Mouse (Mus musculus) embryonic stem cell, embryonic (primary cell): ENCODE measurements around the gene Eef1akmt4.

Experiments
- CTCF ChIA-PET, 4 experiments: fragments of 300-600 bp in 2 of 4; fragments of 350-600 bp in 2 of 4; sonication (Branson Sonifier 250); formaldehyde crosslinking; loops; one replicate each; lab custom pipeline; 2022; ENCODE audit warnings: inconsistent platforms in 2 of 4; lab: Charles Lee
- POLR2A ChIA-PET, 4 experiments: fragments of 300-600 bp in 2 of 4; fragments of 350-600 bp in 2 of 4; sonication (Branson Sonifier 250); formaldehyde crosslinking; loops; one replicate each; lab custom pipeline; 2022; ENCODE audit warnings: antibody characterized with exemption in 4 of 4, inconsistent platforms in 1 of 4; lab: Charles Lee

Gene Eef1akmt4

DNA sequence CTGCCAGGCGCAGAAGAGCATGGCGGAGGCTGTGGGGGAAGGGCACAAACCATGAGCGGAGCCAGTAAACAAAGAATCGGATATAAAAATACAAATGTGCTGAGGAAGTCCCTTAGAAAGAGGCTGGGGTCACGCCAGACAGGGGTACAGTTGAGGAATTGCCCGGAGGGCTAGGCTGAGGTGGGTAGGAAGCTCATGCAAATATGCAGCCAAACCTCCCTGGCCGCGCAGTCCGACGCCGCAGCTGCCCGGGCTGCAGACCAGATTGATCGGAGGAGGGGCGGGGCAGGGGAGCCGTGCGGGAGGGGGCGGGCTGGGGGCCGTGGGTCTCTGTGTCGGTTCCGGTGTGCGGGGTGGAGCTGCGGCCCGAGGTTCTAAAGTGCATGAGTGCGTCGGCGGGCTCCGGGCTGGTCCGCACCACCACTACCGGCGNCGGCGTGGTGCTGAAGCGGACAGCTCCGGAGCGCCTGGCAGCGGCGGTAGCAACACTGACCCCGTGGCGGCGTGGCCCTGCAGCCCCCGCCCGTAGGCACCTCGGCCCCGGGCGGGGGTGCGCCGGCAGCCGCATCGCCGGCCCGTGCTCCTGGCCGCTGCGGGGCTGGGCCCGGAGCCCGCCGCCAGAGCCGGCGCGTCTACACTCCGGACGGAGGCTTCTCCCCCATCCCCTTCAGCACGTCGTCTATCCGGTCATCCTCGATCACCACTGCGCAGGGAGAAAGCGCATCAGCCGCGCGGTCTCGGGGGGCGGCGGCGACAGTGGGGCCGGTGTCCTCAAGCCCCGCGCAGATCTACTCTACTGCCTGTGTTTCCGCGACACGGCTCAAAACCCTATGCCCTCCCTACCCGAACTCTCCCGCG, 8.4 kb downstream of the Eef1akmt4 start:
- ChIA-PET POLR2A (interaction anchor here in 3 of 4 experiments (0.6 to 5.8 kb wide), 37 partner anchors 8 to 719 kb away, joined by 3 to 87 read pairs (median 5); partner anchors contain the start of genes Alg3 (in 3 of the 3), Eef1akmt4 (in 3 of the 3), Gm49333 (in 3 of the 3) and Dvl3 (in 2 of the 3)), CTCF (interaction anchor here in 2 of 4 experiments (0.9 to 1.1 kb wide), 2 partner anchors 123 to 142 kb away, joined by 3 read pairs; no protein-coding TSS in a partner anchor)

DNA sequence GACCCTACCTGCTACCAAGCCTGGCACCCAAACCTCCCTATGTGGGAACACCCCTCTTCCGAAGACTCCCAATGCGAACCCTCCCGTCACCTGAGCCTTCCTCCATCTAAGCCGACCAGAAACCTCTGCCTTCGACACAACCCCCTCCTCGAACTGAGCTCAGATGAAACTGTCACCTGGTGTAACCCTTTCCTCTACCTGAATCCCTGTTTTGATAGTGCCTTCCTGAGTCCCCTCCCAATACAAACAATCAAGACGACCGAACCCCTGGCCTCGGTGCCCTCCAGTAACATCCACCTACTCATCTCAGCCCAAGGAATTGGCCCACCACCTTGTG, 9.0 kb downstream of the Eef1akmt4 start:
- CTCF ChIA-PET: interaction anchor here in 3 of 4 experiments (0.9 to 1.1 kb wide), 4 partner anchors 9 to 141 kb away, joined by 3 read pairs; partner anchors contain the start of genes Alg3 (in 1 of the 3), Dvl3 (in 1 of the 3), Eef1akmt4 (in 1 of the 3) and Gm49333 (in 1 of the 3)

DNA sequence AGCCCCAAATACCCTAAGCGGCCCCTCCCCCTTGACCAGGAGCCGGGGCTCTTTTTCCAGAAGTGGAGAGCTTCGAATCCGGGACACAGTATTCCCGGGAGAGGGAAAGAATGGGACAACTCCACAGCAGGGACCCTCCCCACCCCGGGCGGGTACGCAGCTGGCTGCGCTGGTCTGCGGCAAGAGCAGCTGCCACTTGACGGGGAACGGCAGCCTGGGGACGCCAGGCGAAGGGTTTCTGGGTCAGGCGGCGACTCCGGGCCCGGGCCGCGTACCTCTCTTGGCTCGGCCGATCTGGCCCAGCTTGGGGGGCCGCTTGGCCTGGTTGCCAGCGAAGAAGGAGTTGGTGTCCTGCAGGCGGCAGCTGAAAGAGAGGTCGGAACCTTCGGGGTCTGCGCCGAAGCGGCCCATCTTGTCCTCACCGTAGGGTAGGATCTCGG, 9.4 kb downstream of the Eef1akmt4 start:
- ChIA-PET CTCF (interaction anchor here in 3 of 4 experiments (0.9 to 1.0 kb wide), 3 partner anchors 9 to 141 kb away, joined by 3 read pairs; partner anchors contain the start of genes Alg3 (in 1 of the 3), Dvl3 (in 1 of the 3), Eef1akmt4 (in 1 of the 3) and Gm49333 (in 1 of the 3)), POLR2A (interaction anchor here (0.5 to 5.8 kb wide), 44 partner anchors 7 to 329 kb away, joined by 3 to 87 read pairs (median 6); partner anchors contain the start of genes Alg3 (in 3 of the 4), Eef1akmt4 (in 3 of the 4), Gm49333 (in 3 of the 4) and Abcf3 (in 2 of the 4))

More for the DNA sequence above, 9.0 kb downstream of the Eef1akmt4 start:
- POLR2A ChIA-PET: interaction anchor here (0.5 to 5.8 kb wide), 47 partner anchors 7 to 318 kb away, joined by 3 to 87 read pairs (median 6); partner anchors contain the start of genes Alg3 (in 3 of the 4), Eef1akmt4 (in 3 of the 4), Gm49333 (in 3 of the 4) and Abcf3 (in 2 of the 4)

DNA sequence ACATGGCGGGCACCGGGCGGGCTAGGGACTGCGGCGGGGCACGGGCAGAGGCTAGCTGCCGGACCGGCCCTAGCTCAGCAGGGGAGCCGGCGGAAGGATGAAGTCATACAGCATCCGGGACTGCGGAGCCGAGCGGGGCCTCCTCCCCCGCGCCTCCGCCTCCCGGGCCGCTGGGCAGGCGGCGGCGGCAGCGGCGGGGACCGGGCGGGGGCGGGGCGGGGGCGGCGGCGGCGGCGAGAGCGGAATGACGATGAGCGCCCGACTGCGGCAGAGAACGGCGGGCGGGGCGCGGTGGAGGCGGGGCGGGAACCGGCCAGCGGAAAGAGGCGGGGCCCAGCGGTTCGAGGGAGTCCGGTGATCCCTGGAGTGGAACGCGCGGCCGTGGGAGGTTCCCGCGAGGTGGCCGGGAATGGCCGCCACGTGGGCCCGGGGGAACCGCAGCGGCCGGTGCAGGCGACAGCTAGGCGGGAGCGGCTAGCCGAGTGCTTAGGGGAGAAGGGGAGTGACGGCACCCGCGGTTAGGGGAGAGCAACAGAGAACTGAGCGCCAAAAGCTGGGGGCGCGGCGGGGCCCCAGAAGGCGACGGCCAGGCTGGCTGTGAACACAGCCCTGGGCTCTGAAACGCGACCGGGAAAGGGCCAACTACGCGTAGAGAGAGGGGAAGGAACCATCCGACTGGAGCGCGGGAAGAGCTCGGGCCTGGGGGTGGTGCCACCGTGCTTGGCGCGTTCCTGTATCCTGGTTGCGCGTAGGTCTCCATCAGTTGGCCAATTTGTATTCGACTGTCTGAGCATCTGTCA, 10.0 kb downstream of the Eef1akmt4 start, which contains the start of gene Camk2n2:
Gene Camk2n2, minus strand, starts transcription at position 97 of the 800 bp plus-strand sequence.
- POLR2A ChIA-PET: interaction anchor here (0.5 to 5.8 kb wide), 49 partner anchors 8 to 329 kb away, joined by 3 to 87 read pairs (median 6); partner anchors contain the start of genes Alg3 (in 3 of the 4), Eef1akmt4 (in 3 of the 4), Gm49333 (in 3 of the 4) and Abcf3 (in 2 of the 4)

DNA sequence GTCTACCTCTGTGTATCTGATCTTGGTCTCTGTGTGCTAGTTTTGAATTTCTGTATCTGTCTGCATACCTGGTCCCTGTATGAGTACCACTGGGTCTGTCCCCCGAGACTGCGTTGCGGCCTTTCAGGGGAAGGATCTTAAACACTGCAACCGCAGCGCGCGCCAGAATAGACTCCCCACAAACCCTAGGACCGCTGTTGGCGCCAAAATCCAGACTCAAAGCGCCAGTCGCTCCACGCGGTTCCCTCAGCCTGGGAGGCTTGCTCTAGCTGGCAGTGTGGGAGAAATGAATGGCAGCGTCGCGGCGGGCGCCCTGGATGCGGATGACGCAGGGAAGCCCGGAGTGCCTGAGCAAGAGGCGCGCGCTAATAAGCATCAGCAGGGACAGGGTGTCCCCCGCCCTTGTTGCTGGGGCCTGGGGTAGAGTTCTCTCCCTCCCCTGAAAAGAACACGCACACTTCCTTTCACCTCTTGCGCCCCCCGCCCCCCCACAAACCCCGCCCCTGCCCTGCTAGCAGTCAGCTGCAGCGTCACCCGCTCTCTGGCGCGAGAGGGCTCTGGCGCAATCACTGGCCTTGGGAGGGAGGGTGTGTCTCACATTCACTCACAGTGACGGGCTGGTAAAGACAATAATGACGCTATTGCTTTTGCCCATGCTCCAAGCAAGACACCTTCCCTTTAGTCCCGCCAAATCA, 10.7 kb downstream of the Eef1akmt4 start:
- ChIA-PET CTCF (no interaction called here), POLR2A (interaction anchor here in 3 of 4 experiments (0.6 to 5.8 kb wide), 37 partner anchors 9 to 170 kb away, joined by 3 to 87 read pairs (median 6); partner anchors contain the start of genes Alg3 (in 3 of the 3), Eef1akmt4 (in 3 of the 3), Gm49333 (in 3 of the 3) and Abcf3 (in 2 of the 3))

More for the DNA sequence above, 10.0 kb downstream of the Eef1akmt4 start, which contains the start of gene Camk2n2:
- CTCF ChIA-PET: interaction anchor here in 3 of 4 experiments (0.6 to 1.0 kb wide), 4 partner anchors 10 to 425 kb away, joined by 3 read pairs; partner anchors contain the start of genes Alg3 (in 1 of the 3), Dvl3 (in 1 of the 3), Eef1akmt4 (in 1 of the 3) and Gm49333 (in 1 of the 3)

DNA sequence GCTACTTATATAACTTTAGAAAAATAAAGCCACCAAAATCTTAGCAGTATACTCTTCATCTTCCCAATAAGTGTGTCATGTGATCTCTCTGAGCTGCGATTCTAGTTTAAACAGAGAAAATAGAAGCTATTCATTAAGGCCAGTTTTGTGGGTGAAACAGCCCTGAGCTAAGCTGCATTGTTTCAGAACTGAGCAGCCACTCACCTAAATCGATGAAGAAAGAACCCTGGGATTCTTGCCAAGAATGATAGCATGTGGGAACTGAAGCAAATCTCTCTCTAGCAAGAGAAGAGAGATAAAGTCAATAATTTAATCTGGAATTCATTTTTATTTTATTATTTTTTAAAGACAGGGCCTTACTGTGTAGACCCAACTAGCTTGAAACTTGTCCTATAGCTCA, 11.8 kb downstream of the Eef1akmt4 start:
- ChIA-PET POLR2A (interaction anchor here (0.7 to 5.8 kb wide), 16 partner anchors 7 to 125 kb away, joined by 3 to 87 read pairs (median 9); partner anchors contain the start of genes Alg3 (in 3 of the 4), Eef1akmt4 (in 3 of the 4), Gm49333 (in 3 of the 4) and Eif2b5 (in 2 of the 4)), CTCF (no interaction called here)

DNA sequence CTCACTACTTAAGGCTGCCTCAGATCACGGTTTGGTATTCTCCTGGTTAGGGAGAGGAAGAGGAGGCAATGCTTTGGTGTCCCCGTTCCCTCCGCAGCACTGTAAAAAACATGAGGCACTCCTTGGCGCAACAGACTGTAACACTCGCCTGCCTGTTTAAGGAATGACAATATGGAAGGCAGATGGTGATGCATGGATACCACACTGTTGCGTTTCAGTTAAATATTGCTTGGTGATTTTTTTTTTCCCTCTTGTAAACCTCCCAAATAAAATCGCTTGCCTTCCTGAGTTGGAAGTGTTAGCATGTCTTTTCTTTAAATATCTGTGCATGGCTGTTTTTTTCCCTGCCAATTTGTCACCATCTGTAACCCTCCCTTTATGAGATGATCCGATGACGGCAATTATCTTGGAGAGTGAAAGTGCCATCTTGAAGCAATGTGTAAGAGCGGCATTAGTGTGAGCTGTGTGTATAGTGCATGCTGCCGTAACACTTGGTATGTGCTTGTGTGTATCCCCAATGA, 17.5 kb downstream of the Eef1akmt4 start:
- ChIA-PET CTCF (no interaction called here), POLR2A (interaction anchor here in 3 of 4 experiments (0.7 to 2.3 kb wide), 5 partner anchors 12 to 151 kb away, joined by 3 to 10 read pairs (median 3); partner anchors contain the start of gene Psmd2 (in 1 of the 3))

DNA sequence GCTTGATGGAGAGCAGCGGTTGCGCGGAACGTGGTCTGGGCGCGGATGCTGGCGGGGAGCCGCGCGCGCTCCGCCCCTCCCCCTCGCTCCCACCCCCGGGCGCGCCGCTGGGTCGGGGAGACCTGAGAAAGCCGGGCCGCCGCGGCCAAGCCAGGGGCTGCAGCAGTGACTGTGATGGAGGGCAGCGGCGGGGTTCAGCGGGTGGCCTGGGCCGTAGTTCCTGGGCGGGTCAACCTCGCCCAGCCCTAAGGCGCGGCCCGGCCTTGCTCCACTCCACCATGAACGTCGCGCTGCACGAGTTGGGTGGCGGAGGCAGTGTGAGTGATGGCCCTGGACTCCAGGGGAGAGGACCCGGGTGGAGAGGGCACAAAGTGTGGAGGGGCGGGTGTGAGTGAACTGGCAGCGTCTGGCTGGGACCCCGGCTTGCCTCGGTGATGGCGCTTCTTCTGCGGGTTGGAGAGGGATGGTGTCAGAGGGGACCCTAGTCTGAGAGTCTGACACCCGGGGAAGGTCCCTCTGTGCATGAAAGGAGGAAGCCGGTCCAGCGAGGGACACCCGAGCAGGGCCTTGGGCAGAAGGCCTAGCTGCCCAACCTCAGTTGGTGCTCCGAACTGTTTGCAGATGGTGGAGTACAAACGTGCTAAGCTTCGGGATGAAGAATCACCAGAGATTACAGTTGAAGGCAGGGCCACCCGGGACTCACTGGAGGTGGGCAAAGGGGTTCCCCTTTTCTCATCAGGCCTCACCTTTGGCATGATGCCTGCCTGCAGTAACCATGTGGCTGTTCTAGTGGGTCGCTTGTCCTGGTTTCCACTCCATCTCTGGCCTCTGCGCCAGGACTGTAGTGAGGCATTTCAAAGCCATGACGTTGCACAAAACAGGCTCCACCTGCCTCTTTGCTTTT, 18.6 kb downstream of the Eef1akmt4 start, which contains the start of gene Ece2:
Gene Ece2, plus strand, starts transcription at position 98 of the 904 bp plus-strand sequence.
- POLR2A ChIA-PET: interaction anchor here in 3 of 4 experiments (0.5 to 2.3 kb wide), 15 partner anchors 8 to 152 kb away, joined by 3 to 12 read pairs (median 4); partner anchors contain the start of genes Alg3 (in 2 of the 3), Camk2n2 (in 2 of the 3), Eef1akmt4 (in 2 of the 3) and Gm49333 (in 2 of the 3)
- CTCF ChIA-PET: interaction anchor here in 1 of 4 experiments (0.7 kb wide), 1 partner anchor 133 kb away, joined by 3 read pairs; no protein-coding TSS in a partner anchor

DNA sequence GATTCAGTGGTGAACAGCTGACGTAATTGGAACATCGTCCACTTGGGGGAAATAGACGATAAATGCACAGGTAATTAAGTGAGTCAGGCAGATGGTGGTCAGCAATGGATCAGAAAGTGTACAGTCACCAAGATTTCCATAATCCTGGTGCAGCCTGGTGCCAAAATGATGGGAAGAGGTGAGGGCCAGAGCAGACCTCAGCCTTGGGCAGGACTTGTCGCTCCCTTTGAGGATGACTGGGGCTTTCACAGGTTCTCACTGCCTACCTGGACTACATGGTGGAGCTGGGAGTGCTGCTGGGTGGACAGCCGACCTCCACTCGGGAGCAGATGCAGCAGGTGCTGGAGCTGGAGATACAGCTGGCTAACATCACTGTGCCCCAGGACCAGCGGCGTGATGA, 26.0 kb downstream of the Eef1akmt4 start:
- CTCF ChIA-PET: no interaction called here

DNA sequence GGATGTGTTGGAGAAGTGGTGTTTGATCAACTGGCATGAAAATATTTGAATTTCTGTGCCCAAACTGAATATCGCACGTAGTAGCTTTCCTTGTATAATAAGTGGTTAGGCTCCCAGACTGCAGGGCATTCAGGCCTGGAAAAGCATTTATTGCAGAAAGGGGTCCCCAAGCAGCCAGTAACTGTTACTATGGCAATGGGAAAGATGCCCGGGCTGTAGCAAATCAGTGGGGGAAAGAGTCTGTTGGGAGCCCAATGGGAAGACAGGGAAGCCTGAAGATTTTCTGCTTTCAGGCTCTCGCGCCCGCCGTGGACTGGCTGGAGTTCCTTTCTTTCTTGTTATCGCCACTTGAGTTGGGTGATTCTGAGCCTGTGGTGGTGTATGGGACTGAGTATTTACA, 27.0 kb downstream of the Eef1akmt4 start:
- POLR2A ChIA-PET: interaction anchor here in 1 of 4 experiments (0.8 to 2.3 kb wide), 3 partner anchors 26 to 47 kb away, joined by 3 to 5 read pairs (median 3); no protein-coding TSS in a partner anchor
- CTCF ChIA-PET: interaction anchor here in 1 of 4 experiments (0.7 kb wide), 1 partner anchor 9 kb away, joined by 3 read pairs; no protein-coding TSS in a partner anchor

More for the DNA sequence above, 26.0 kb downstream of the Eef1akmt4 start:
- POLR2A ChIA-PET: interaction anchor here in 2 of 4 experiments (0.6 to 2.3 kb wide), 3 partner anchors 13 to 209 kb away, joined by 3 to 14 read pairs (median 6); partner anchors contain the start of gene Psmd2 (in 1 of the 2)

DNA sequence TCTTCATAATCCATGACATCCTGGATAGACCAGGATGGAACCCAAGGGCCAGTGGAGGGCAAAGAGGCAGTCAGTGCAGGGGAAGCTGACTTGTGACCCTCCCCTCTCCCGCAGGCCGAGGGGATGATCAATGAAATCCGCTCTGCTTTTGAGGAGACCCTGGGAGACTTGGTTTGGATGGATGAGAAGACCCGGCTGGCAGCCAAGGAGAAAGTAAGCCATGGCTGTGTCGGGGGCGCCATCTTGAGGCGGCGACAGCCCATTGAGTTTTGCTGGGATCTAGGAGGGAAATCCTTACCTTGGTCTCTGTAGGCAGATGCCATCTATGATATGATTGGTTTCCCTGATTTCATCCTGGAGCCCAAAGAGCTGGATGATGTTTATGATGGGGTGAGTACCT, 30.8 kb downstream of the Eef1akmt4 start:
- ChIA-PET POLR2A (interaction anchor here in 2 of 4 experiments (0.9 to 1.5 kb wide), 5 partner anchors 9 to 74 kb away, joined by 3 to 5 read pairs (median 3); partner anchors contain the start of gene Psmd2 (in 1 of the 2)), CTCF (no interaction called here)

DNA sequence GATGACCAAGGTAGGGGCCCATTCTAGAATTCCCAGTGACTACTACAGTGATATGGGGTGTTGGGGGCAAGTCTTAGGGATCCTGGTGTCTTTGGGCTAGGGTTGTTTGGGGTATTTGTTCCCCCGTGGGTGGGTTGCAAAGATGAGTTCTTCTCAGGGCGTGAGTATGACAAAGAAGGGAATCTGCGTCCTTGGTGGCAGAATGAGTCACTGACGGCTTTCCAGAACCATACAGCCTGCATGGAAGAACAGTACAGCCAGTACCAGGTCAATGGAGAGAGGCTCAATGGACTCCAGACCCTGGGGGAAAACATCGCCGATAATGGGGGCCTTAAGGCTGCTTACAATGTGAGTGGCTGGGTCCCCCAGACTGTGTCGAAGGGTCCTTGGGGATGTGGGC, 32.5 kb downstream of the Eef1akmt4 start:
- ChIA-PET CTCF (no interaction called here), POLR2A (interaction anchor here in 2 of 4 experiments (0.5 to 1.8 kb wide), 2 partner anchors 33 to 47 kb away, joined by 3 to 8 read pairs; partner anchors contain the start of genes Alg3 (in 1 of the 2), Eef1akmt4 (in 1 of the 2) and Gm49333 (in 1 of the 2))

DNA sequence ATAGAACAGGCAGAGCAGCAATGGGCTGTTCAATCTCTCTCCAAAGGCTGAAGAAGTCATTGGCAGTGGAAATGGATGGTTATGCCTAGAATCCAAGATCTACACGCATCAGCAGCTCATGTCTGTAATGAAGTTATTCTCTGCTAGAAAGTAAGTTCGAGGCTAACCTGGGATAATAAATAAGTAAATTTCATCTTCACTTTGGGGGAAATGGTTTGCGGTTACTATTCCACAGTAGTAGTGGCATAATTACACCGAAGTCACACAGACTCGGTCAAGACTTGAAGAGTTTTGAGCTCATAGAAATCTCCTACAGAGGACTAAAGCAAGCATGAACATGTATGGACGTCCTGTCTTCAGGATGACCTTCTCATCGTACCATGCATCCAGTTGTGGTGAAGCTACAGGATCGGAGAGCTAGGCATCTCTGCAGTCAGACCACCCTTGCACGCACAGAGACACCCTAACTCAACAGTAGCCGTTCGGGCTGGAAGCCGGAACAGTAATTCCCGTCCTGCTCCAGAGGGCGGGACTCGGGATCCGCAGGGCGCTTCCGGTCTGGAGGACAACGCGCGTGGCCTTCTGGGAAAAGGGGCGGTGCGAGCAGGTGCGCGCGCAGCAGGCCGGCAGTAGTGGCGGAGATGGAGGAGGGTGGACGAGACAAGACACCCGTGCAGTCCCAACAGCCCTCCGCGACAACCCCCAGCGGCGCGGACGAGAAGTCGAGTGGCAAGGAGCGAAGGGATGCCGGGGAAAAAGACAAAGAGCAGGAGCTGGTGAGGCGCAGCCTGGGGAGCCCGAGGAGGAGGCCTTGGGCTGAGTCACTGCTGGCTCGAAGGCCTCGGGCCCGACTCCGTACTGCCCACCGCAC, 39.9 kb downstream of the Eef1akmt4 start, which contains the start of gene Psmd2:
Gene Psmd2, plus strand, starts transcription at position 577 of the 871 bp plus-strand sequence.
- ChIA-PET POLR2A (interaction anchor here in 3 of 4 experiments (0.5 to 4.8 kb wide), 50 partner anchors 8 to 154 kb away, joined by 3 to 53 read pairs (median 4); partner anchors contain the start of genes Eef1akmt4 (in 3 of the 3), Gm49333 (in 3 of the 3), Abcf3 (in 2 of the 3) and Alg3 (in 2 of the 3)), CTCF (interaction anchor here in 2 of 4 experiments (0.5 to 1.6 kb wide), 4 partner anchors 18 to 142 kb away, joined by 3 to 4 read pairs (median 3); no protein-coding TSS in a partner anchor)
